Mouse (Mus musculus) cerebellum, adult 11-12 months (tissue): ENCODE results near the gene Adamts12.

Source experiments
- DNase-seq: peaks from one replicate; pipeline ENCODE4 v3.0.0; 2022

The Adamts12 gene

GRCm38 (mm10) chr15:11064558-11065411 lies at the start of gene Adamts12:
Gene Adamts12 (plus strand): TSS chr15:11064790.
- no peak for DNase-seq

GRCm38 (mm10) chr15:11014931-11015330 lies 49.7 kb upstream of the Adamts12 start:
- DNase-seq = no peak

- no peak for DNase-seq
Measured at GRCm38 (mm10) chr15:11026801-11027561, 37.6 kb upstream of the Adamts12 start.

GRCm38 (mm10) chr15:11030188-11030587 lies 34.4 kb upstream of the Adamts12 start:
- no peak for DNase-seq

- no peak for DNase-seq
Measured at GRCm38 (mm10) chr15:11035947-11036474, 28.6 kb upstream of the Adamts12 start.

GRCm38 (mm10) chr15:11036535-11037375 lies 27.8 kb upstream of the Adamts12 start:
- no peak for DNase-seq

GRCm38 (mm10) chr15:11037376-11037695 lies 27.3 kb upstream of the Adamts12 start:
- DNase-seq = no peak

GRCm38 (mm10) chr15:11037711-11038110 lies 26.9 kb upstream of the Adamts12 start, which contains the start of gene Rxfp3:
Gene Rxfp3 (minus strand): TSS chr15:11037991.
- no peak for DNase-seq

GRCm38 (mm10) chr15:11038476-11038875 lies 26.1 kb upstream of the Adamts12 start:
- no peak for DNase-seq

GRCm38 (mm10) chr15:11040067-11040466 lies 24.5 kb upstream of the Adamts12 start:
- no peak for DNase-seq

- no peak for DNase-seq
Measured at GRCm38 (mm10) chr15:11041229-11041628, 23.4 kb upstream of the Adamts12 start.

GRCm38 (mm10) chr15:11042828-11043227 lies 21.8 kb upstream of the Adamts12 start:
- no peak for DNase-seq

- no peak for DNase-seq
Measured at GRCm38 (mm10) chr15:11053678-11054439, 10.7 kb upstream of the Adamts12 start.

GRCm38 (mm10) chr15:11054440-11055080 lies 10.0 kb upstream of the Adamts12 start:
- DNase-seq = no peak

- DNase-seq = no peak
Measured at GRCm38 (mm10) chr15:11062903-11063302, 1.7 kb upstream of the Adamts12 start.

GRCm38 (mm10) chr15:11064160-11064557 lies 431 bp upstream of the Adamts12 start:
- no peak for DNase-seq

- no peak for DNase-seq
Measured at GRCm38 (mm10) chr15:11065528-11066171, 1.1 kb downstream of the Adamts12 start.

- DNase-seq = no peak
Measured at GRCm38 (mm10) chr15:11066299-11066698, 1.7 kb downstream of the Adamts12 start.

GRCm38 (mm10) chr15:11067891-11068290 lies 3.3 kb downstream of the Adamts12 start:
- DNase-seq = no peak

GRCm38 (mm10) chr15:11075726-11076361 lies 11.3 kb downstream of the Adamts12 start:
- no peak for DNase-seq
